Mouse (Mus musculus) midbrain, embryonic 14.5 days (tissue): ENCODE data around the gene Tubgcp4. TPM values are rescaled to one million over a fixed set of nuclear protein-coding genes. Genes with fewer than 3 reads are reported as not detected.
A peak's percentile ranks its signal among the peaks of the same experiment; 100 is the strongest.

Source experiments
- ATAC-seq: fragments of 200-750 bp; cut with Nextera tagmentation; 2 replicates; pipeline ENCODE4 v1.8.0; 2017; ENCODE audit warnings: moderate number of reproducible peaks, moderate library complexity; ENCODE audit not compliant: low FRiP score, low TSS enrichment
- DNase-seq: peaks from one replicate; pipeline ENCODE4 v3.0.0-alpha.2; 2015
- H3K27ac ChIP-seq: fragments of 300-500 bp; sonication (generic); replicated peaks from 2 replicates; pipeline ENCODE4 v1.5.1; 2014; ENCODE audit warnings: mild to moderate bottlenecking, low read depth, low read length, moderate library complexity
- H3K27me3 ChIP-seq: fragments of 300-500 bp; sonication (generic); 2 replicates; pipeline ENCODE4 v1.6.1; 2014; ENCODE audit warnings: low read length, control low read depth, mixed read lengths; ENCODE audit not compliant: control insufficient read depth, insufficient read depth
- H3K36me3 ChIP-seq: fragments of 300-500 bp; sonication (generic); 2 replicates; pipeline ENCODE4 v1.6.1; 2014; ENCODE audit warnings: low read length, control low read depth; ENCODE audit not compliant: control insufficient read depth, insufficient read depth
- H3K4me1 ChIP-seq: fragments of 300-500 bp; sonication (generic); 2 replicates; pipeline ENCODE4 v1.6.1; 2014; ENCODE audit warnings: mild to moderate bottlenecking, antibody characterized with exemption, low read length, control low read depth; ENCODE audit not compliant: control insufficient read depth, insufficient read depth
- H3K4me2 ChIP-seq: fragments of 300-500 bp; sonication (generic); 2 replicates; pipeline ENCODE4 v1.6.1; 2014; ENCODE audit warnings: mild to moderate bottlenecking, low read length, moderate library complexity
- H3K4me3 ChIP-seq: fragments of 300-500 bp; sonication (generic); replicated peaks from 2 replicates; pipeline ENCODE4 v1.5.1; 2014; ENCODE audit warnings: low read depth, low read length
- H3K9ac ChIP-seq: fragments of 300-500 bp; sonication (generic); replicated peaks from 2 replicates; pipeline ENCODE4 v1.6.1; 2014; ENCODE audit warnings: mild to moderate bottlenecking, low read length, moderate library complexity
- H3K9me3 ChIP-seq: fragments of 300-500 bp; sonication (generic); 2 replicates; pipeline ENCODE4 v1.6.1; 2016; ENCODE audit warnings: low read length, control low read depth, mixed read lengths; ENCODE audit not compliant: control insufficient read depth
- WGBS: fragments of 180-500 bp; shearing (Covaris S2); extraction: QIAGEN DNeasy Blood & Tissue Kit; methylation state at CpG from one replicate; pipeline ENCODE4 v1.1.7; 2014; 5-methylcytosine and 5-hydroxymethylcytosine counted together
- polyA plus RNA-seq: library from polyadenylated mRNA; unstranded; fragments of >200 nt; fragmentation: Nextera tagmentation; extraction: Ambion mirVana; gene quantifications from 2 replicates; pipeline ENCODE4 v1.2.1, GENCODE M21; 2014

Tubgcp4 gene
- polyA plus RNA-seq, 1 experiment from 2014 or later = 49.2 TPM

- Histone ChIP-seq H3K9me3 (no peaks in the 10 kb centered on the region), H3K27ac (no peak overlapping the region), H3K4me3 (no peak overlapping the region), H3K4me1 (no peaks in the 10 kb centered on the region), H3K9ac (no peak overlapping the region), H3K36me3 (peaks cover 92% of the 10 kb centered on the region), H3K27me3 (no peaks in the 10 kb centered on the region), H3K4me2 (no peak overlapping the region)
- ATAC-seq (no peak), DNase-seq (peak; percentile 11)
- 88% methylated on average over 2 of the region's 2 CpGs for WGBS
Measured at GRCm38 (mm10) chr2:121223010-121223409, 52.6 kb downstream of the Tubgcp4 start.

- no peaks in the 10 kb centered on the region for H3K27me3 ChIP-seq
- no peak overlapping the region for H3K9ac ChIP-seq
- no peaks in the 10 kb centered on the region for H3K4me1 ChIP-seq
- WGBS = 75% methylated on average over 4 of the region's 4 CpGs
- no peak overlapping the region for H3K4me3 ChIP-seq
- no peak overlapping the region for H3K4me2 ChIP-seq
- no peaks in the 10 kb centered on the region for H3K9me3 ChIP-seq
- H3K36me3 ChIP-seq = peaks cover 89% of the 10 kb centered on the region
- no peak for ATAC-seq
- no peak for DNase-seq
- H3K27ac ChIP-seq = no peak overlapping the region
Measured at GRCm38 (mm10) chr2:121228135-121228534, 57.7 kb downstream of the Tubgcp4 start.

GRCm38 (mm10) chr2:121235460-121236072, 65.1 kb downstream of the Tubgcp4 start:
- Histone ChIP-seq H3K27ac (no peak overlapping the region), H3K27me3 (no peaks in the 10 kb centered on the region), H3K4me1 (no peaks in the 10 kb centered on the region), H3K9ac (no peak overlapping the region), H3K36me3 (peaks cover 87% of the 10 kb centered on the region), H3K4me3 (no peak overlapping the region), H3K9me3 (no peaks in the 10 kb centered on the region), H3K4me2 (no peak overlapping the region)
- WGBS = 92% methylated on average over 8 of the region's 8 CpGs
- ATAC-seq (no peak), DNase-seq (no peak)

- no peak overlapping the region for H3K4me3 ChIP-seq
- H3K36me3 ChIP-seq = peaks cover 88% of the 10 kb centered on the region
- H3K27ac ChIP-seq = no peak overlapping the region
- no peaks in the 10 kb centered on the region for H3K27me3 ChIP-seq
- no peaks in the 10 kb centered on the region for H3K4me1 ChIP-seq
- H3K4me2 ChIP-seq = no peak overlapping the region
- ATAC-seq = no peak
- DNase-seq = no peak
- H3K9ac ChIP-seq = no peak overlapping the region
- no peaks in the 10 kb centered on the region for H3K9me3 ChIP-seq
- 91% methylated on average over 4 of the region's 4 CpGs for WGBS
Measured at GRCm38 (mm10) chr2:121239426-121239825, 69.0 kb downstream of the Tubgcp4 start.

GRCm38 (mm10) chr2:121244099-121244498, 73.6 kb downstream of the Tubgcp4 start:
- H3K4me1 ChIP-seq = no peaks in the 10 kb centered on the region
- no peaks in the 10 kb centered on the region for H3K27me3 ChIP-seq
- peaks cover 92% of the 10 kb centered on the region for H3K36me3 ChIP-seq
- H3K9ac ChIP-seq = no peak overlapping the region
- WGBS = 95% methylated on average over 5 of the region's 5 CpGs
- DNase-seq (no peak), ATAC-seq (no peak)
- no peak overlapping the region for H3K27ac ChIP-seq
- H3K4me3 ChIP-seq = no peak overlapping the region
- no peak overlapping the region for H3K4me2 ChIP-seq
- no peaks in the 10 kb centered on the region for H3K9me3 ChIP-seq

Other genes with a start within 250 kb of the Tubgcp4 start
- 28.3 and 40.5 TPM in 2 replicates for gene Ubr1, start 199.9 kb upstream of the Tubgcp4 start, polyA plus RNA-seq
- 11.9 and 13.8 TPM in 2 replicates for gene Tmem62, start 193.6 kb upstream of the Tubgcp4 start, polyA plus RNA-seq
- 82.6 and 84.9 TPM in 2 replicates for gene Ccndbp1, start 162.3 kb upstream of the Tubgcp4 start, polyA plus RNA-seq
- 0.16 and 0.32 TPM in 2 replicates for gene Epb42, start 133.6 kb upstream of the Tubgcp4 start, polyA plus RNA-seq
- not detected in 2 replicates for gene Tgm5, start 84.8 kb upstream of the Tubgcp4 start, polyA plus RNA-seq
- gene Tgm7, start 60.9 kb upstream of the Tubgcp4 start, polyA plus RNA-seq = not detected in 2 replicates
- gene Adal, start 30.2 kb upstream of the Tubgcp4 start, polyA plus RNA-seq = 30.7 and 40.0 TPM in 2 replicates
- gene Lcmt2, start 30.0 kb upstream of the Tubgcp4 start, polyA plus RNA-seq = 18.2 and 23.3 TPM in 2 replicates
- 8.0 and 9.3 TPM in 2 replicates for gene Zscan29, start 471 bp downstream of the Tubgcp4 start, polyA plus RNA-seq
- gene Trp53bp1, start 100.8 kb downstream of the Tubgcp4 start, polyA plus RNA-seq = 146 and 193 TPM in 2 replicates
- 19.6 and 25.7 TPM in 2 replicates for gene Map1a, start 118.9 kb downstream of the Tubgcp4 start, polyA plus RNA-seq
- gene Ppip5k1, start 184.7 kb downstream of the Tubgcp4 start, polyA plus RNA-seq = 14.9 and 19.7 TPM in 2 replicates
- gene Ckmt1, start 187.1 kb downstream of the Tubgcp4 start, polyA plus RNA-seq = 40.0 and 47.3 TPM in 2 replicates
- gene Strc, start 216.5 kb downstream of the Tubgcp4 start, polyA plus RNA-seq = not detected in 2 replicates
- 238 and 249 TPM in 2 replicates for gene Pdia3, start 243.1 kb downstream of the Tubgcp4 start, polyA plus RNA-seq
- 2.9 and 4.5 TPM in 2 replicates for gene Catsper2, start 243.1 kb downstream of the Tubgcp4 start, polyA plus RNA-seq